Mouse (Mus musculus) naive thymus-derived CD4-positive, alpha-beta T cell, adult 2 months (primary cell): ENCODE data around the gene Ccdc187.
A peak's percentile ranks its signal among the peaks of the same experiment; 100 is the strongest.

Experiments
- DNase-seq: peaks from one replicate; pipeline ENCODE4 v3.0.0-alpha.2; 2011; ENCODE audit warnings: low read depth

Ccdc187 gene

DNA sequence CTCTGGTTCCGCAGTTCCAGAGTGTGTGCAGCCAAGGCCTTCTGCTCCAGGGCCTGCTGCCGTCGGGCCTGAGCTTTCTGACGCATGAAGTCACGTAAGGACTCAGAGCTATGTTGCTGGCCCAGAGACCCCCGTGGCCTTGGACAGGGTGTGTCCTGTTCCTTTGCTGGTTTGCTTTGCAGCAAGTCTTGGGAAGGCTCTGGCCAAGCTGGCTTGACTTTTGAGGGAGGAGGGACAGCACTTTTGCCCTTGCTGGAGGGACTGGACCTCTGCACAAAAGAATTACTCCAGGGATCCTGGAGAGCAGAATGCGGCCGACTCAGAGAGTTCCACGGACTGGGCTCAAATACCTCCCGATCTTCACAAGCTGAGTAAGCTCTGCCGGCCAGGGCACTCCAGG, 13.8 kb downstream of the Ccdc187 start:
- DNase-seq, result no peak

DNA sequence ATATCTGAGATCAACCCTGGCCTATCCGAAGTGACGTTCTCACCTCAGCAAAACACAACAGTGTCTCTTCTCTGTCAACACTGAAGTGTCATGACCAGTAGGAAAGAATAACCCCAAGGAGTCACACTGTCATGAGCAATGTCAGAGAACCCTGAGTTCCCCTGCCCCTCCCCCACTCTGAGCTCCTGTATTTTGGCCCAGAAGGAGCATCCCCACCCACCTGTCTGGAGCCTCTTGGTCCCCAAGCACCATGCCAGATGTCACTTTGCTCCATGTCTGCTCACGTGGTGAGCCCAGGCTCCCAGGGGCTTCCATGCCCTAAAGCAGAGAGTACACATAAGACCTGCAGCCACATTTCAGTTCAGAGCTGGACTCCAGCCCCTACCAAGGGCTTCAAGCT, 14.6 kb downstream of the Ccdc187 start:
- no peak for DNase-seq

DNA sequence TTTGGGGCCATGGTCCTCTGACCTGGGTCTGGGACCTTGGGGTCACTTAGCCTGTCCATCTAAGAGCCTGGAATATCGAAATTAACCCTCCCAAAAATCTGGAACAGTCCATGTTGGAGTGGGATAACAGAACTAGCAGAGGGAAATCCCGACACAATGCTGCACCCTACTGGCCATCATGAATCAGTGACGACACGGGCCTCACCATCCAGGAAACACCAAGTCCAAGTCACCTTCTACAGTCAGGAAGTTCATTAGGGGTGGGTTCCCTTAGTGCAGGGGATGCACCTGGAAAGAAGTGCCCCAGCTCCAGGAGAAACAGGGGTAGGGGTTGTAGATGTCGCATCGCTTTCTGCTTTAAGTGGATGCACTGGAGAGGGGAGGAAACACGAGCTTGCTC, 20.7 kb downstream of the Ccdc187 start:
- DNase-seq, result peak; percentile 17

DNA sequence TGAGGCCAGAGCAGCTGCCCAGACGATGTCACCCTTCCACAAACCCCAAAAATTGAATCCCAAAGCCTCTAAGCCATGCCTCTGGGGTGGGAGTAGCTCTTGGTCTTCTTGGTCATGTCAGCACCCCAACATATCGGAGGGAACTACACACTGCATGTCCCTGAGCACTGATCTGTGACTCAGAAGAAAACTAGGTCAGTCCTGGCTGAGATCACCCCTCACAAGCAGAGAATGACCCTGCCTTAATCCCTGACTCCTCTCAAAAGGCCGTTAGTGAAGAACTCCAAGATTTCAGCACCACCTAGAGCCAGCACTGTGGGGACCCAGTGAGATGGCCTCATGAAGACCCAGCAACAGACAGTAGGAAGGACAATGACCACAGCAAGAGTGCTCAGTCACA, 26.1 kb downstream of the Ccdc187 start:
- no peak for DNase-seq

DNA sequence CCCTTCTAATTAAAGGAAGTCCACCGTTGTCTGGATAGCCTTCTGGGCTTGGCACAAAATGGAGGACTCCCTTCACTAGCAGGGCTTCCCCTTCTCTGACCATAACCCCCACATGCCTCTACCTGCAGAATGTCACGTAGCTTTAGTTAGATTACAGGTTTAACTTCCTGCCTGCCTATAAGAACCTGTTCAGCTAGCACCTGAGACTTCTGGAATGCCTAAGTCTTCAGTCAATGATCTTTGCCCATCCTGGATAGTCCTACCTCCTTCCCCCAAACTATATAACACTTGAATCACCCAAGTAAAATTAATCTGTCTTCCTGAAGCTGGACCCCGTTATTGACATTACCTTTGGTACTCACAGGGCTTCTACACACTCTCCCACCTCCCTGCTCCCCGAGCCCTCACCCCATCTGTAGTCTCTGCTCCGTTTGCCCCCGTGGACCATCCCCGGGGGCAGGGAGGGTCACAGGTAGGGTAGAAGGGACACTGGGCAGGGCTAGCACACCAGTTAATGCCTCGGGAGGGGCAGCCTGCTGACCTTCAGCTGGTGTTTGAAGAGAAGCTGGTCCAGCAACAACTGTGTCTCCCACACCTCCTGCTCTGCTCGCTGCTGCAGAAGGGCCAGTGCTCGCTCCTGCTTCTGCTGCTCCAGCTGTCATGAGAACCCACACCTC, 28.2 kb downstream of the Ccdc187 start:
- no peak for DNase-seq

DNA sequence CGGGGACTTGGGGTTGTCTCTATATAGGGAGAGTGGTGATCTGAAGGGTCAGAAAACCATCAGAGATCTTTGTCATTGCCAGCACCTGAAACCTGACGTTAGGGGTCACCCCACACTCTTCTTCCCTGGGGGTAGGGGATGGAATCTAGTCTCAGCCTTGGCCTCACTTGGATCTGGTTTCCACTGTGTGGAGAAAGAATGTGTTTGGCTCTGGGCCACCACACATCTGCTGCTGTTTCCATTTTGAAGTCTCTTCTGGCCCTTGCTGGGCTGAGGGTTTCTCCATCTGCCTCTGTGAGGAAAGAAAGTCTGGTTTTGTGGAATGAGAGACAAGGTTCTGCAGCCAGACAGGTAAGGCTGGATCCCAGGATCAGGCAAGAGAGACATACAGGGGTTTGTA, 29.3 kb downstream of the Ccdc187 start:
- DNase-seq, result no peak

DNA sequence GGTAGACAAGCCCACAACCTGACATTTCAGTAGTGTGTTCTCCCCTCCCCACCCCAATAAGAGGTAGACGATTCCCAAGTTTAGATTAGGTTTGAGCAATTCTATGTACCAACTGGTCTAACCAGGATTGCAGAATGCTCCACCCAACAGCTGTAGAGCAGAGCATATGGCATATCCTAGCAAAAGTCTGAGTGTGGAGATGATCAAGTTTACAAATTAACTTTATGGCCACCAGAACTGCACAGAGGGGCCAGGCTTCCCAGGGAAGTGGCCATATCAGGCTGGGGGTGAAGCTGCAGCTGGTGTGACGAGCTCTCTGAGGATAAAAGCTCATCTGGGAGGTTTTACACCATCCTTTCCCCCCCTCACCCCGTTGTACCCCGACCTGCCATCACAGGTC, 29.7 kb downstream of the Ccdc187 start:
- no peak for DNase-seq

DNA sequence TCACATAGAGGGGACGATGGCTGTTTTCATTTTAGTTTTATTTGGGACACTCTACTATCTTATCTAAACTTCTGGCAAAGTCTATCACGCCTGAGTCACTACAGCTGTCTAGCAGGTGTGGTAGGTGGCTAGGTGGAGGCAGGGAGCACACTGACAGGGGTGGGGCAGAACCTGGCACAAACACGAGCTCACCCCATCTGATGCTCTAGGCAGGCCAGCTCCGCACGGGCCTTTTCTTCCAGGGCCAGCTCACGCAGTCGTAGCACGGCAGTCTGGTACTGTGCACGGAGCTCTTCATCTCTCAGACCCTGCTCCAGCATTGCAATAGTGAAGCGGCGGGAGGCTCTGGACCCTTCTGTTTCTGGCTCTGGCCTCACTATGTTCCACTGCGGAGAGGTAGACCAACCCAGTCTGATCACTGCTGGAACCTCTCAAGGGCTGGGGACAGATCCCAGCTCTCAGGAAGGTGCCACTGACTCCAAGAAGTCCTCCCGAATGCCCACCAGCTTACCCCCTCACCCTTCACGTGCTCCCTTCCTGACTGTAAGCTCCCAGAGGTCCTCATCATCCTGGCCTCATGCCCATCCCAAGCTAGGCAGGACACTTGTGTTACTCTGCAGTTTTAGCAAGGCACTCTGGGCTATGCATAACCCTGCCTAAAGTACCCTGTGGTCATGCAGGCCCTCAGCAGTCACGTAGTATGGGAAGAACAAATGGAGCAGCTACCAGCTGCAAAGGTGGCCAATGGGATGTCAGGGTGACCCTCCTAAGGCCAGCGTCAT, 36.9 kb downstream of the Ccdc187 start:
- no peak for DNase-seq

DNA sequence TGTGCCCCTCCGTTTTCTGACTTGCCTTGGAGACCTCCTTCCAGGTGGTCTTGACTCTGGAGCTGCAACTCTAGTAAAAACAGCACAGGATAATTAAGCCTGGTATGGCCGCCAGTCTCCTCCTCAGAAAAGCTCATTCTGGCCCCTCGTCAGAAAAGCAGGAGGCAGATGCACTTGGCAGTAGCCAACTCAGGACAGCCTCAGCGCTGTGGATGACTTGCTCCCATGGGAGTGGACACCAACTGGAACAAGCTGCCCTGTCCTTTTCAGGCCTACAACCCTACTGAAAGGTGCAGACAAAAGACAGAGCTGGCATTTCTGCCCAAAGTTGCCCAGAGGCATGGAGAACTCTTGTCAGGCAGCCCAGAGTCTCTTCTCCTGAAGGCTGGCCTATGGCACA, 39.5 kb downstream of the Ccdc187 start:
- DNase-seq, result no peak

DNA sequence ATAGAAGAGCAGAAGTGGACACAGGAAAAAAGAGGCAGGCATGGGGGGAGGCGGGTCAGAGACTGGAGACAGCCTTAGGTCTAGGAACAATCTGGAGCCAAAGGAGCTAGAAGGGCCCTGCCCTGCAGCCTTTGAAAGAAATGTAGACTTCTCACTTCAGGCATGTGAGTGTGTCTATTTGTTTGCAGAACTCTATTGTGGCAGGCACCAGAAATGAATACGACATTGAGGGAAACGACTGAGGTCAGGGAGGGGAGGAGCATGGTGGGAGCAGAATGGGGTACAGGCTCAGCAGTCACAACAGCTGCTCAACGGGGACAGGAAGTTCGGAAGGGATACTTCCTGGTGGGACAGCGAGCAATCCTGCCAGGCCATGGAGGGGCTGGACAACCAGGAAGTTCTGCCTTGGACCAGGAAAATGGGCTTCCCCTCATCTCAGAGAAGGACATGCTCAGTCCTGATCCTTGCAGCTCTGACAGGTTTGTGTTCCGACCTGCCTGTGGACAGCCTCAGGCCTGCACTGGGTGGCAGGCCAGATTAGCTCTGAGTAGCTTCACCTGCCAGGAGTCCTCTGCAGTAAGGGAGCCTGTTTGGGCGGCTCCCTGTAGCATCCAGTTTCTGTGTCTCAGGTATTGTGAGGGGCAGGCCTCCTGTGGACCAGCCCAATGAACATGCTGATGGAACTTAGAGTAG, 41.7 kb downstream of the Ccdc187 start:
- DNase-seq, result no peak

DNA sequence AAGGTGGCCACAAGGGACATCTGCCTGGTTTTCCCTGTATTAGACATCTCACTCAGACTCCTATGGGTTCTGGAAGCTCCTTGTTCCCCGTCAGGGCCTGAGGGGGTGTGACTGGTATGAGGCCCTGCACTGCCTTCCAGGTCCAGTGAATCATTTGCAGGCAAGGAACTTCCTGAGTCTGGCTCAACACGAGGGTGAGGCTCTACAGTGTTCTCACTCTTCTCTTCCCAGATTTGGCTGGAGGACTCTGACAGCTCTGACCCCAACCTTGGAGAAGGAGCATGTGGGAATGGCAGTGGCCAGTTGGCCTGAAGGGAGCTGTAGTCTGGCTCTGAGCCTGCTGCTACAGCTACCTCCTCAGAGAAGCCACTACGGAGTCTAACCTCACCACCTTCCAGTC, 46.8 kb downstream of the Ccdc187 start:
- DNase-seq, result no peak

DNA sequence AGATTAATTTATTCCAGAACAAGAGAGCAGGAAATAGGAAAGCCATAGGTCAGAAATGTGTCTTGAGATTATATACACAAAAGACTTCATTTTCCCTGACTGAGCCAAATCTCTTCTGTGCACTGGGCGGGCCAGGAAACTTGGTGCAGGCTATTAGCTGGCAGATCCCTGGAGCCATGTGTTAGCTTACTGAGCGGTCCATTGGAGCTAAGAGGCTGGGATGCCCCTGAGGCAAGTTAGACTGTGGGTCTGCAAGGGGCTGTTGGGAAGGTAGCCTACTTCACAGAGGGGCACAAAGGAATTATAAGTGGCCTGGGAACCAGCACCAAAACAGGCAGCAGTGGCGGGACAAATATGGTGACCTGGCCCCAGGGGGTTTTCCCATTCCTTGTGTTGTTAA, 53.5 kb downstream of the Ccdc187 start:
- no peak for DNase-seq

DNA sequence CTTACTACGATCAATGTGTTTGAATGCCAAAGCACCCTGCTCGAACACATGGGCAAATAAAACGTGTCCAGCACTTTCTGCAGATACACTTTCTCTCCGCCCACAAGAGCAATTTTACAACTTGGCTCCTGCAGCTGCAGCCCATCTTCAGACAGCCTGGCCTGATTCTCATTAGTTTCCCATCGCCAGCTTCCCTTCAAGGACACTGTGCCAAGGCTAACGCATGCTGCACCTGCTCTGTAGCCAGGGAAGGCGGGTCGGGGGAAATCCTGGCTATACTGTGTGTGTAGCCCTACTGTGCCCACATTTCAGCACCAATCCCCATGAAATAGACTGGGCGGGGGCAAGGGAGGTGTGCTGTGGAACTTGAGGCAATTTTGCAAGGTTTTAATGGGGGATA, 54.0 kb downstream of the Ccdc187 start:
- DNase-seq, result no peak

DNA sequence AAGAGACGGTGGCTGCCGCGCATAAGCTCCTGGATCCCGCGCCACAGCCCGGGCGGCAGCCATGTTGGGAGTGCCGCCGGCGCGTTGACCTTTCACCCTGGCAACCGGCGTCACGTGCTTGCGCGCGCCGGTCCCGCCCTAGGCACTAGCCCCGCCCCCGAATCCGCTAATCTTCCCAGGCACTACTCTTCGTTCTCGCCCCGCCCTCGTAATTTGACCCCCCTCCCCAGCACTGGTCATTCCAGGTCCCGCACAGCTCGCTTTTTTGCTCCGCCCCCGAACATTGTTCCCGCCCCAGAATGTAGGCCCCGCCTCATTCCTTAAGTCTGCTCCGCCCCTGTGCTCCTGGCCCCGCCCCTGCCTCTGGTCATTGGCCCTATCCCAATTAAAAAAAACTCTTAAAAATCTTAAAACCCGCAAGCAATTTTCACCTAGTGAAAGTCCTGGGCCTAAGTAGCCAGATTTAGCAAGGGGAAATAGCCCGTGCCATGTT, 57.0 kb downstream of the Ccdc187 start, which contains the start of gene Qsox2:
TSS of gene Qsox2 (minus strand) at position 236 of the 493 bp plus-strand sequence.
- peak; percentile 88 for DNase-seq

DNA sequence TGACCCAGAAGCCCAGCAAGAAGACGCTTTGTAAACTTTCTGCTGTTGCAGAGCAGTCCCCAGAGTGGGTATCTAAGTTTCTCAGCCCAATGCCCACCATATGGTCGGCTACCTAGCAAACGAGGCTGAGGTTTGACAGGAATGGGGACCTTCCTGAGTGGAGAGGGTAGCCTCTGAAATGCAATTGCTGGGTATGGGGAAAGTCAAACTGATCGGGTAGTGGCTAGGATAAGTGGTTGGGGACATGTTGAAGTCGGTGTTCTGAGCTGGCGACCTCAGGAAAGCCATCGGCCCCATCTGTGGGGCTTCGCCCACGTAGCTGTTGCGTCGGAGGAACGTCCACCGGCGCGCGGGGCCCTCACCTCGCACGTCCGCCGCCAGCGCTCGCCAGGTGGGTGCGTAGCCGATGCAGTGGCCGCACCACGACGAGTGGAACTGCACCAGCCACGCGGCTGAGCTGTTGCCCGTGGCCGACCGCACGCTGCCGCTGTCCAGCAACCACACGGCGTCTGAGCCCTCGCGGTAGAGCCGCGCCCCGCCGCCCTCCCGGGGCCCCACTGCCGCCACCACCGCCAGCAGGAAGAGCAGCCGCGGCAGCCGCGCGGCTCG, 57.6 kb downstream of the Ccdc187 start:
- DNase-seq, result no peak

DNA sequence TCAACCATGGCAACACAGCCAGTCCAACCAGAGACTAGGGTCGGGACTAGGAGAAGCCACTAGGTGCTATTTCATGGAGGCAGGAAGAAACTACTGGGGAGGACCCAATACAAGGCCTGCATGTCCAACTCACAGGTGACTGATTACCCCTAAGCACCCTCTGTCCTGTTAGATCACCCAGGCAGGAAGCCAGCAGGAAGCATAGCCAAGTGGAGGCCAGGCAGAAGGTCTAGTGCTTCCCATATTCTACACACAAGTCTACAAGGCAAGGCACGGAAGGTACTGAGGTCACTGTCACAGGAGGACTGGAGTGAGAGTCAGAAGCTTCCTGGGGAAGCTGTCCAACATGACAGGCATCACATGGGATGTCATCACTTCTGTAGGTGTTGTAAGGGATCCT, 59.6 kb downstream of the Ccdc187 start:
- DNase-seq, result no peak

DNA sequence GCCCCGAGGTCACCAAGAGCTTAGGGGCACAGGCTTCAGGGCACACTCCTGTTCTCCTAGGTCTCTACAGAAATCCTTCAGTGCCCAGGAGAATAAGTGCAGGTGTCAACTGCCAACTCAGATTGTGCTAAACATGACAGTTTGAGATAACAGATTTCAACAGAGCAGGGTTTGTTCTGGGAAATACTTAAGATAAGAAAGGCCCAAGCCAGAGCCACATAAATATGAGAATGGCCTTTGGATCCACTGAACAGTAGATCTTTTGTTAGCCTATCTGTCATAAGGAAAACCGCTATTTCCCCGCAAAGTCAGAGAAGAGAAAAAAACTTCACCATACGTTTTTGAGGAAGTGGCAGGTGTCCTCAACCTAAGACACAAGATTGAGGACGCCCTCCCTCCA, 60.1 kb downstream of the Ccdc187 start:
- no peak for DNase-seq

DNA sequence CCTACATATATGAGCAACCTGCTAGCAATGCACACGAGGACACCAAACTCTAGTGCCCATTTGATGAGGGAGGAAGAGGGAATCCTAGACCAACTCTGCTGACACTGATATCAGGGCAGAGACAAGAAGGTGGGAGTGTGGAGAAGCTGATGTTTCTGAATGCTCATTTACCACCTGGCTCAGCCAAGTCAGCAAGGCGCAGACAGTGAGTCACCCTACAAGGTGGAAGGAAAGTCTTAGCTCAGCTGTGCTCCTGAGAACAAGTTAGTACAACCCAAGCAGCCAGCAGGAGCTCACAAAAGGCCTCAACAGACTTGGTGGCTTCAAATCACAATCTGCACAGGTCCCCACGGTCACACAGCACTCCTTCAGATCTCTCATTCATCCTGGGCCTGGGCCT, 63.0 kb downstream of the Ccdc187 start:
- DNase-seq, result no peak

DNA sequence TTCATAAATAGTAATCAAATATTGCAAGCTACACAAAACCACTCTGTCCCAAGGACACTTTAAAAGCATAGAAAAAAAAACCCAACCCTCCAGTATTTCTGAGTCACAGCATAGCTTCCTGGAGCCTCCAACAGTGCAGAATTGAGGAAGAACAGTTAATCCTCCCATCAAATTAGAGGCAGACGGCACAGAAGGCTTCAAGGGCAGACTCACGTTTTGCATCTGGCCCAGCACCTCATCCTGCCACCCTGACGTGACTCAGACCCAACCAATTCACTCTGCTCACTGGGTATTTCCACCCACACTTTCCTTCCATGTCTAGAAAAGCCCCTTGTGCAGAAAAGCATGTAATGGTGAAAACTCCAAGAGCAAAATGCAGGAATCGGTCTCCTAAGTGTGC, 64.1 kb downstream of the Ccdc187 start:
- DNase-seq, result no peak

DNA sequence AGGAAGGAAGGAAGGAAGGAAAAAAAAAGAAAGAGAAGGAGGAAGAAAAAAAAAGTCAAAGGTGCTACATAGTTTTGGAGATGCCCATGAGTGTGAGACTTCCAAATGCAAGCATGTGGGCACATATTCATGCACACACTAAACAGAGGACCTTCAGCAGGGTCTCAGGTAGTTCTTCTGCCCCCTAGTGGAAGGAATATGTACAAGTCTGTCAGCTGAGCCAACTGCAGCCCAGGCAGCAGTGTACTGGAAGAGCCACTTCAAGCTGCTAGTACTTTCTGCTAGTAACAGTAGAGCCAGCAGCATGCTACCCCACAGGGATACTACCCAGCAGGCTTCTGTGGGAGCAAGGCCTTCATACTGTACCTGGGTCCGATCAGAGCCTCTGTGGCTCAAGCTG, 66.6 kb downstream of the Ccdc187 start:
- peak; percentile 71 for DNase-seq

DNA sequence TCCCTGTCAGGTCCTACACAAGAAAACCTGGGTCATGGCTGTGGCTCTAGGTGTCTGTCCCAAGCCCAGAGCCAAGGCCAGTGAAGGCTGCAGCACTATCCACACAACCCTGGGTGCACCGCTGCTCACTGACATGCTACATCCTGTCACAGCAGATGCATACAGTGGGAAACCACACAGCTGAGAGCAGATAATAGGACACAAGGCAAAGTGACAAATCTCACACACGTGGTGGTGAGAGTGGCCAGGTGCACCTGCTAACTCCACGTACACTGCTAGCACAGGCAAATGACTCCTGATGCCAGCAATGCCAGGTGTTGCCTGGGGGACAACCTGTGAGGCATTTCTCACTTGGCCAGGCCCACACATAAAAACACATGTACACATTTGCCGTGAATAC, 69.1 kb downstream of the Ccdc187 start:
- DNase-seq, result no peak

DNA sequence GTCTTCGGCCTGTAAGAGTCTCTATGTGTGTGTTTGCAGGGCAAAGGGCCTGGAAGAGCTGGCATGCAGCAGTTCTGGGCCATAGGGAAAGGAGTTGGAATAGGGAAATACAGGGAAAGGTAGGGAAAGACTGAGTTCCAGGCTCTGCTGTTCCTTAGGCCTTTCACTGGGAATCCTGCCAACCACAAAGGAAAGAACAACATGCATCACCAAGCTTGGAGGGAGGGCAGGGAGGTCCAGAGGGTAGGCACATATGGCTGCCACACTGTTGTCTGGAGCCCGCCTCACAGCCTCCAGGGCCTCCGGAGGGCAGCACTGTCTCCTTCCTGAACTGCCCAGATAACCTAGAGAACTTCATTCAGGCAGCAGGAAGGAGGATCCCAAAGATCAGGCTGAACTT, 70.4 kb downstream of the Ccdc187 start:
- no peak for DNase-seq

DNA sequence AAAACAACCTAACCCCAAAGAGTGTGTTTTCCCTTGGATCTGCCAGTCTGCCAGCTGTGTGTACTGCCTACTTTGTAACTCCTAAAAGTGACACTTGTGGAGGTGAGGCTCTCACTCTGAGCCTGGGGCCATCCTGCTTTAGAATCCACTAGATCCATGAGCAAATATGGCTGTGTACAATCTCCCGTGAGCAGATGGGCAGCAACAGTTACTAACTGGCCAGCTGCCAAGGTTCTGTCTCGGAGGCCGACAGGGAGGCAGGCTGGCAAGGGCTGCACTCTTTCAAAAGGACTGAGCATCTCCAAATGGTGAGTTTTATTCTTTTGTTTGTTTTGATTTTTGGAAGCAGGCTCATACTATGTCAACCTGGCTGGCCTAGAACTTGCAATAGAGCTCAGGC, 79.8 kb downstream of the Ccdc187 start:
- no peak for DNase-seq
